24 mouse cellular contexts compared by ENCODE assay signal in genomic region chr19:16255294-16255693, GRCm38 (mm10).
A peak's percentile ranks its signal among the peaks of the same experiment; 100 is the strongest.
DNase-seq lines count a peak whose midpoint lies in the region; TF ChIP-seq lines count a peak whose summit lies in the region.
"Had no signal": no experiment of that assay in that cellular context is flagged by ENCODE, and none has a peak within 500 bp of the region (broad histone marks: within the 10 kb centered on the region; RNA-seq: fewer than 3 reads in every experiment).

No protein-coding gene starts in this region.

- 13% methylated on average over 2 of the region's 2 CpGs for WGBS in liver, adult 2 months

- H3K27me3 ChIP-seq in liver, adult 2 months (ENCODE audit: control insufficient read depth, insufficient read depth, low read length): no peaks in the 10 kb centered on the region
- H3K27me3 ChIP-seq: embryonic facial prominence, embryonic 13.5 days; forebrain, embryonic 12.5 days; forebrain, embryonic 15.5 days; heart, embryonic 13.5 days; hindbrain, embryonic 12.5 days; hindbrain, embryonic 15.5 days had no signal

- H3K36me3 ChIP-seq in liver, adult 2 months (ENCODE audit: control insufficient read depth, insufficient read depth, low read length): no peaks in the 10 kb centered on the region
- H3K36me3 ChIP-seq: embryonic facial prominence, embryonic 10.5 days; embryonic facial prominence, embryonic 13.5 days; forebrain, embryonic 12.5 days; forebrain, embryonic 15.5 days; heart, embryonic 10.5 days; heart, embryonic 13.5 days; hindbrain, embryonic 12.5 days; hindbrain, embryonic 15.5 days had no signal

- no peak overlapping the region for H3K9ac ChIP-seq in liver, adult 2 months (ENCODE audit: low read depth, low read length)
- H3K9ac ChIP-seq: embryonic facial prominence, embryonic 13.5 days; forebrain, embryonic 12.5 days; forebrain, embryonic 15.5 days; heart, embryonic 13.5 days; hindbrain, embryonic 12.5 days; hindbrain, embryonic 15.5 days had no signal

- intact Hi-C loops in heart, postnatal 36 days (cut with DNase I): no loop called here
- intact Hi-C loops in left cerebral cortex, postnatal 10 days (cut with DNase I): no loop called here

- TF ChIP-seq POLR2A in liver, adult 2 months (IDR thresholded peaks at IDR 0.05; ENCODE audit: extremely low read depth, insufficient read depth, low read length): no peak

- DNase-seq in heart, adult 11 months: peak; percentile 19
- DNase-seq in heart, postnatal 36 days: no peak
- DNase-seq in liver, adult 2 months (ENCODE audit: extremely low read depth, low read depth, low spot score): peak; percentile 78
- DNase-seq in liver: no peak
- peak; percentile 66 for DNase-seq in Muller cell, postnatal 12 days (ENCODE audit: inconsistent ontology term)
- no peak for DNase-seq in left cerebral cortex, postnatal 10 days (ENCODE audit: extremely low spot score in 1 of 2, low spot score in 2 of 2)
- no peak for DNase-seq in lung, postnatal 36 days
- DNase-seq: adrenal gland, adult 8-10 months; adrenal gland, postnatal 25 days; B cell, adult 2 months; cerebellum, adult 8-10 months; embryo, embryonic 11 days; gastrocnemius, postnatal 25 days; heart, adult 2 months; heart, postnatal 14 days had no signal

- no peak for TF ChIP-seq CTCF in liver, adult 2 months (IDR thresholded peaks at IDR 0.05; ENCODE audit: low read depth, low read length)

- H3K4me3 ChIP-seq in liver, adult 2 months (ENCODE audit: insufficient read depth, low read depth, low read length): no peak overlapping the region
- H3K4me3 ChIP-seq: embryonic facial prominence, embryonic 10.5 days; embryonic facial prominence, embryonic 13.5 days; erythroblast, embryonic 14.5 days; forebrain, embryonic 12.5 days; forebrain, embryonic 15.5 days; heart, adult 2 months; heart, embryonic 10.5 days; heart, embryonic 13.5 days; hindbrain, embryonic 12.5 days; hindbrain, embryonic 15.5 days had no signal

- H3K79me2 ChIP-seq in liver, adult 2 months (ENCODE audit: control insufficient read depth, insufficient read depth, low read length): no peaks in the 10 kb centered on the region

- no peak overlapping the region for H3K27ac ChIP-seq in liver, adult 2 months (replicated peaks; ENCODE audit: insufficient read depth, low read depth, low read length)
- H3K27ac ChIP-seq: embryonic facial prominence, embryonic 10.5 days; embryonic facial prominence, embryonic 13.5 days; forebrain, embryonic 12.5 days; forebrain, embryonic 15.5 days; heart, adult 2 months; heart, embryonic 10.5 days; heart, embryonic 13.5 days; hindbrain, embryonic 12.5 days; hindbrain, embryonic 15.5 days had no signal

- peaks cover 10% of the 10 kb centered on the region for H3K4me1 ChIP-seq in liver, adult 2 months (ENCODE audit: control insufficient read depth, insufficient read depth, low read length)

Comparison
In these comparisons a context has a peak if more than half of its experiments do, and no peak if none do; other contexts are left out.
1. DNase-seq: peak in heart, adult 11 months (single experiment), liver, adult 2 months (single experiment) and Muller cell, postnatal 12 days (single experiment); none in heart, postnatal 36 days (0 of 2), liver (single experiment), left cerebral cortex, postnatal 10 days (0 of 2) and lung, postnatal 36 days (single experiment).